Mouse (Mus musculus) left cerebral cortex, postnatal 4 days (tissue): ENCODE results near the gene Ezr. TPM values are rescaled to one million over a fixed set of nuclear protein-coding genes. Genes with fewer than 3 reads are reported as not detected.

Experiments used
- DNase-seq: peaks from one replicate; pipeline ENCODE4 v3.0.0-alpha.2; 2022
- intact Hi-C: fragments of 180-260 bp; cut with DNase I; formaldehyde crosslinking; loops from one replicate; pipeline ENCODE4 v1.15.1; 2025
- total RNA-seq, 2 experiments: library from RNA; stranded (reverse); gene quantifications; 2 replicates each; pipeline ENCODE4 v1.2.3; 2021

Gene Ezr
- total RNA-seq, 2 experiments from 2014 or later, result 17.4 to 19.9 TPM

- DNase-seq, result no peak
- intact Hi-C loops, result no loop called here
Measured at GRCm38 (mm10) chr17:6794160-6794751, 11.7 kb upstream of the Ezr start.

- intact Hi-C loops, result loop anchor here (10.0 kb wide), 1 partner anchor 95 kb away; no protein-coding TSS in a partner anchor
- DNase-seq, result peak; percentile 77
Measured at GRCm38 (mm10) chr17:6789581-6790118, 7.1 kb upstream of the Ezr start.

GRCm38 (mm10) chr17:6789103-6789502, 6.5 kb upstream of the Ezr start:
- peak; percentile 91 for DNase-seq
- intact Hi-C loops, result loop anchor here (10.0 kb wide), 1 partner anchor 96 kb away; no protein-coding TSS in a partner anchor

GRCm38 (mm10) chr17:6787241-6787640, 4.7 kb upstream of the Ezr start:
- DNase-seq, result peak; percentile 49
- intact Hi-C loops, result loop anchor here (10.0 kb wide), 1 partner anchor 98 kb away; no protein-coding TSS in a partner anchor

- intact Hi-C loops, result loop anchor here (10.0 kb wide), 1 partner anchor 101 kb away; no protein-coding TSS in a partner anchor
- DNase-seq, result no peak
Measured at GRCm38 (mm10) chr17:6783756-6784357, 1.3 kb upstream of the Ezr start.

- peak; percentile 40 for DNase-seq
- intact Hi-C loops, result loop anchor here (10.0 kb wide), 1 partner anchor 102 kb away; no protein-coding TSS in a partner anchor
Measured at GRCm38 (mm10) chr17:6783006-6783661, 550 bp upstream of the Ezr start.

GRCm38 (mm10) chr17:6782033-6782526, 504 bp downstream of the Ezr start:
- DNase-seq, result no peak
- intact Hi-C loops, result loop anchor here (10.0 kb wide), 1 partner anchor 103 kb away; no protein-coding TSS in a partner anchor

- intact Hi-C loops, result loop anchor here (10.0 kb wide), 1 partner anchor 104 kb away; no protein-coding TSS in a partner anchor
- no peak for DNase-seq
Measured at GRCm38 (mm10) chr17:6781273-6781672, 1.3 kb downstream of the Ezr start.

- intact Hi-C loops, result loop anchor here (10.0 kb wide), 1 partner anchor 104 kb away; no protein-coding TSS in a partner anchor
- DNase-seq, result no peak
Measured at GRCm38 (mm10) chr17:6780521-6781115, 2.0 kb downstream of the Ezr start.

GRCm38 (mm10) chr17:6779632-6780031, 3.0 kb downstream of the Ezr start:
- intact Hi-C loops, result loop anchor here (10.0 kb wide), 1 partner anchor 105 kb away; no protein-coding TSS in a partner anchor

GRCm38 (mm10) chr17:6778771-6779509, 3.6 kb downstream of the Ezr start:
- intact Hi-C loops, result no loop called here

More at GRCm38 (mm10) chr17:6779632-6780031, 3.0 kb downstream of the Ezr start:
- DNase-seq, result no peak

GRCm38 (mm10) chr17:6778332-6778683, 4.3 kb downstream of the Ezr start:
- DNase-seq, result no peak
- intact Hi-C loops, result no loop called here

More at GRCm38 (mm10) chr17:6778771-6779509, 3.6 kb downstream of the Ezr start:
- DNase-seq, result peak; percentile 35

- intact Hi-C loops, result no loop called here
- DNase-seq, result no peak
Measured at GRCm38 (mm10) chr17:6777629-6778331, 4.8 kb downstream of the Ezr start.

GRCm38 (mm10) chr17:6777061-6777460, 5.5 kb downstream of the Ezr start:
- no peak for DNase-seq
- intact Hi-C loops, result no loop called here

- intact Hi-C loops, result no loop called here
- DNase-seq, result no peak
Measured at GRCm38 (mm10) chr17:6776576-6776975, 6.0 kb downstream of the Ezr start.

- no peak for DNase-seq
- intact Hi-C loops, result no loop called here
Measured at GRCm38 (mm10) chr17:6776123-6776522, 6.5 kb downstream of the Ezr start.

GRCm38 (mm10) chr17:6775671-6776070, 6.9 kb downstream of the Ezr start:
- intact Hi-C loops, result no loop called here
- no peak for DNase-seq

- no peak for DNase-seq
- intact Hi-C loops, result no loop called here
Measured at GRCm38 (mm10) chr17:6775221-6775620, 7.4 kb downstream of the Ezr start.

GRCm38 (mm10) chr17:6773249-6773966, 9.2 kb downstream of the Ezr start:
- intact Hi-C loops, result no loop called here
- no peak for DNase-seq
